In genomic region chr15:84556674-84557073, GRCm38 (mm10) we compare ENCODE assay signal across 9 mouse cellular contexts. TPM values are rescaled to one million over a fixed set of nuclear protein-coding genes. Genes with fewer than 3 reads are reported as not detected.
DNase-seq lines count a peak whose midpoint lies in the region; ATAC-seq lines count a peak whose summit lies in the region.
"Had no signal": no experiment of that assay in that cellular context is flagged by ENCODE, and none has a peak within 500 bp of the region (broad histone marks: within the 10 kb centered on the region; RNA-seq: fewer than 3 reads in every experiment).

No protein-coding gene starts in this region.

- no peak for DNase-seq in kidney, adult 8-10 months
- peak; percentile 36 for DNase-seq in cerebellum, adult 9-10 months
- DNase-seq in forebrain, embryonic 14.5 days (ENCODE audit: low spot score) = no peak
- DNase-seq in midbrain, embryonic 10.5 days (ENCODE audit: low spot score) = no peak
- no peak for DNase-seq in gastrocnemius, adult 8-10 months (ENCODE audit: low spot score in 2 of 2)
- DNase-seq in layer of hippocampus, adult 11-12 months (ENCODE audit: low spot score) = no peak
- DNase-seq: right cerebral cortex, postnatal 25 days had no signal

- H3K9me3 ChIP-seq in kidney, embryonic 15.5 days (replicated peaks) = no peaks in the 10 kb centered on the region
- no peaks in the 10 kb centered on the region for H3K9me3 ChIP-seq in forebrain, embryonic 14.5 days (replicated peaks; ENCODE audit: control insufficient read depth, low read length)
- H3K9me3 ChIP-seq in midbrain, embryonic 10.5 days (replicated peaks) = peaks cover 11% of the 10 kb centered on the region

- peak overlapping the region; percentile 75 for H3K4me3 ChIP-seq in kidney, embryonic 15.5 days (replicated peaks)
- peak overlapping the region; percentile 66 for H3K4me3 ChIP-seq in forebrain, embryonic 14.5 days (ENCODE audit: low read depth, low read length)
- peak overlapping the region; percentile 73 for H3K4me3 ChIP-seq in midbrain, embryonic 10.5 days

- no peak for ATAC-seq in kidney, embryonic 15.5 days (replicated peaks; ENCODE audit: low FRiP score)
- ATAC-seq in forebrain, embryonic 14.5 days = no peak
- ATAC-seq in frontal cortex, adult (ENCODE audit: low TSS enrichment) = no peak

- H3K4me2 ChIP-seq in kidney, embryonic 15.5 days = peak overlapping the region; percentile 83
- peak overlapping the region; percentile 76 for H3K4me2 ChIP-seq in forebrain, embryonic 14.5 days (ENCODE audit: low read length)

- no peak overlapping the region for H3K9ac ChIP-seq in kidney, embryonic 15.5 days
- no peak overlapping the region for H3K9ac ChIP-seq in forebrain, embryonic 14.5 days (ENCODE audit: low read length)

- 97% methylated on average over 17 of the region's 17 CpGs for WGBS in kidney, embryonic 15.5 days
- 98% methylated on average over 17 of the region's 17 CpGs for WGBS in forebrain, embryonic 14.5 days
- WGBS in midbrain, embryonic 10.5 days = 96% methylated on average over 17 of the region's 17 CpGs

- H3K4me1 ChIP-seq in kidney, embryonic 15.5 days = peaks cover 9% of the 10 kb centered on the region
- peaks cover 11% of the 10 kb centered on the region for H3K4me1 ChIP-seq in forebrain, embryonic 14.5 days (ENCODE audit: control insufficient read depth, insufficient read depth, low read length)
- peaks cover 43% of the 10 kb centered on the region for H3K4me1 ChIP-seq in midbrain, embryonic 10.5 days

- H3K27ac ChIP-seq in kidney, embryonic 15.5 days = no peak overlapping the region
- H3K27ac ChIP-seq in forebrain, embryonic 14.5 days (ENCODE audit: low read depth, low read length) = peak overlapping the region; percentile 88; the same call in 1 of the 2 replicates
- H3K27ac ChIP-seq in midbrain, embryonic 10.5 days (replicated peaks) = peak overlapping the region; percentile 97

- no peaks in the 10 kb centered on the region for H3K27me3 ChIP-seq in kidney, embryonic 15.5 days
- H3K27me3 ChIP-seq in forebrain, embryonic 14.5 days (replicated peaks; ENCODE audit: control insufficient read depth, insufficient read depth, low read length) = no peaks in the 10 kb centered on the region
- H3K27me3 ChIP-seq in midbrain, embryonic 10.5 days (ENCODE audit: low read depth, poor library complexity, severe bottlenecking) = peaks cover 19% of the 10 kb centered on the region

- H3K36me3 ChIP-seq in kidney, embryonic 15.5 days = peaks cover 22% of the 10 kb centered on the region
- H3K36me3 ChIP-seq in forebrain, embryonic 14.5 days (ENCODE audit: control insufficient read depth, insufficient read depth, low read length) = peaks cover 26% of the 10 kb centered on the region
- H3K36me3 ChIP-seq in midbrain, embryonic 10.5 days = peaks cover 36% of the 10 kb centered on the region

RNA-seq across cellular contexts. Expression of gene Rtl6, which starts 0.9 kb away (rescaled TPM):
- polyA plus RNA-seq in kidney, embryonic 15.5 days (2015; fragmentation: Nextera tagmentation; extraction: Ambion mirVana) = 14.4 and 16.2 TPM in 2 replicates
- 28.8 and 32.4 TPM in 2 replicates for polyA plus RNA-seq in forebrain, embryonic 14.5 days (2014; fragmentation: Nextera tagmentation; extraction: Ambion mirVana)
- 27.4 and 37.4 TPM in 2 replicates for polyA plus RNA-seq in midbrain, embryonic 10.5 days (2016; fragmentation: Nextera tagmentation; extraction: Ambion mirVana)
- 1 to 10 TPM; 2.9 to 4.9 (median 3.7) TPM for total RNA-seq in gastrocnemius, adult 8-10 months (2022)
